Comparison of ENCODE assay signal across 8 mouse cellular contexts in the genomic region with DNA sequence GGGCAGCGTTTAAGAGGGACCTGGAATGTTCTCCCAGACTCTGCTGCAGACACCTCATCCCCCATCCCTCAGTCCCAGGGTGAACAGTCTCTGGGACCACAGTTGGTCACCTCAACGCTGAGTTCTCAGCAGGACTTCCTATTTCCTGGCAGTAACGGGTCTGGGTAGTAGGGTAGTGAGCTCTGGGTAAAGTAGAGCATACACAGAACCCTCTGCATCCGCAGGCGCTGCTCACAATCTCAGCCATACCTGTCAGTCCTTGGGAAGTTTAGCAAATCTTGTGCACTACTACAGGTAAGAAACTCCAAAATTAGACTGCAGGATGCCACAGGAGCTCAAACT. TPM values are rescaled to one million over a fixed set of nuclear protein-coding genes. Genes with fewer than 3 reads are reported as not detected.
DNase-seq lines count a peak whose midpoint lies in the region; ATAC-seq and TF ChIP-seq lines count a peak whose summit lies in the region.

No protein-coding gene starts in this region.

- H3K4me1 ChIP-seq in heart, embryonic 11.5 days (ENCODE audit: control insufficient read depth, insufficient read depth, low read length): peaks cover 17% of the 10 kb centered on the region
- H3K4me1 ChIP-seq in ES-Bruce4 (ENCODE audit: control insufficient read depth, insufficient read depth, low read length): no peaks in the 10 kb centered on the region
- H3K4me1 ChIP-seq in hindbrain, embryonic 10.5 days (replicated peaks): peaks cover 50% of the 10 kb centered on the region
- peaks cover 34% of the 10 kb centered on the region for H3K4me1 ChIP-seq in megakaryocyte, embryonic 14.5 days

- TF ChIP-seq POLR2A in ES-Bruce4 (IDR thresholded peaks at IDR 0.05; ENCODE audit: insufficient read depth, low read length): no peak

- no peaks in the 10 kb centered on the region for H3K36me3 ChIP-seq in heart, embryonic 11.5 days (ENCODE audit: control insufficient read depth, insufficient read depth, low read length)
- no peaks in the 10 kb centered on the region for H3K36me3 ChIP-seq in ES-Bruce4 (ENCODE audit: control insufficient read depth, insufficient read depth, low read length, poor library complexity, severe bottlenecking)
- peaks cover 13% of the 10 kb centered on the region for H3K36me3 ChIP-seq in hindbrain, embryonic 10.5 days
- H3K36me3 ChIP-seq in megakaryocyte, embryonic 14.5 days (replicated peaks; ENCODE audit: low read length): peaks cover 19% of the 10 kb centered on the region

- 3% methylated on average over 5 of the region's 5 CpGs for WGBS in heart, embryonic 11.5 days (ENCODE audit: insufficient replicate concordance)
- 7% methylated on average over 5 of the region's 5 CpGs for WGBS in hindbrain, embryonic 10.5 days

- DNase-seq in heart, adult 8-10 months (ENCODE audit: low spot score): no peak
- DNase-seq in hindbrain, embryonic 10.5 days (ENCODE audit: low spot score): no peak
- no peak for DNase-seq in right cerebral cortex, adult 2 months (ENCODE audit: low spot score in 2 of 2)
- DNase-seq in spleen, postnatal 10 days (ENCODE audit: low spot score in 2 of 2): no peak

- peak overlapping the region; percentile 95 for H3K27ac ChIP-seq in heart, embryonic 11.5 days (ENCODE audit: low read depth, low read length)
- peak overlapping the region; percentile 72 for H3K27ac ChIP-seq in ES-Bruce4 (ENCODE audit: insufficient read depth, low read length)
- H3K27ac ChIP-seq in hindbrain, embryonic 10.5 days: peak overlapping the region; percentile 97

- H3K9ac ChIP-seq in heart, embryonic 11.5 days (ENCODE audit: low read depth, low read length): peak overlapping the region; percentile 76
- peak overlapping the region; percentile 38 for H3K9ac ChIP-seq in ES-Bruce4 (ENCODE audit: low read depth, poor library complexity, severe bottlenecking)

- no peak for TF ChIP-seq EP300 in ES-Bruce4 (IDR thresholded peaks at IDR 0.05; ENCODE audit: insufficient read depth, low read depth, low read length)

- H3K4me3 ChIP-seq in heart, embryonic 11.5 days (ENCODE audit: low read depth, low read length): peak overlapping the region; percentile 80
- peak overlapping the region; percentile 73 for H3K4me3 ChIP-seq in ES-Bruce4 (ENCODE audit: low read depth, low read length)
- peak overlapping the region; percentile 88 for H3K4me3 ChIP-seq in hindbrain, embryonic 10.5 days
- H3K4me3 ChIP-seq in megakaryocyte, embryonic 14.5 days (replicated peaks): peak overlapping the region; percentile 100

- H3K27me3 ChIP-seq in heart, embryonic 11.5 days (ENCODE audit: control insufficient read depth, insufficient read depth, low read length): no peaks in the 10 kb centered on the region
- no peaks in the 10 kb centered on the region for H3K27me3 ChIP-seq in ES-Bruce4 (ENCODE audit: control insufficient read depth, insufficient read depth, low read length, poor library complexity, severe bottlenecking)
- no peaks in the 10 kb centered on the region for H3K27me3 ChIP-seq in hindbrain, embryonic 10.5 days (ENCODE audit: insufficient read depth, poor library complexity, severe bottlenecking)
- peaks cover 28% of the 10 kb centered on the region for H3K27me3 ChIP-seq in megakaryocyte, embryonic 14.5 days (replicated peaks)

- no peaks in the 10 kb centered on the region for H3K9me3 ChIP-seq in heart, embryonic 11.5 days (replicated peaks; ENCODE audit: control insufficient read depth, low read length)
- no peaks in the 10 kb centered on the region for H3K9me3 ChIP-seq in ES-Bruce4 (replicated peaks; ENCODE audit: control insufficient read depth, insufficient read depth, low read length, poor library complexity, severe bottlenecking)
- H3K9me3 ChIP-seq in hindbrain, embryonic 10.5 days: no peaks in the 10 kb centered on the region
- H3K9me3 ChIP-seq in megakaryocyte, embryonic 14.5 days: peaks cover 4% of the 10 kb centered on the region; the same call in 1 of the 2 replicates

- peak overlapping the region; percentile 74 for H3K4me2 ChIP-seq in heart, embryonic 11.5 days

- no peak; the same call in 1 of the 2 replicates for ATAC-seq in heart, embryonic 11.5 days (replicated peaks; ENCODE audit: insufficient number of reproducible peaks, low FRiP score, low TSS enrichment)
- ATAC-seq in megakaryocyte progenitor cell, adult 5-6 weeks (replicated peaks; ENCODE audit: poor library complexity): no peak

- no peak for TF ChIP-seq CTCF in ES-Bruce4 (IDR thresholded peaks at IDR 0.05; ENCODE audit: low read depth, low read length)

RNA-seq across cellular contexts. Expression of gene Brf1, which starts 0.6 kb away (rescaled TPM):
- polyA plus RNA-seq in heart, embryonic 11.5 days (2014; fragmentation: Nextera tagmentation; extraction: Ambion mirVana): 33.7 and 39.5 TPM in 2 replicates
- total RNA-seq in heart, adult 8-10 months (2022): 10 to 100 TPM; 22.9 to 28.1 (median 24.6) TPM
- 24.5 and 24.7 TPM in 2 replicates for polyA plus RNA-seq in ES-Bruce4 (2011; ENCODE audit: insufficient read depth, insufficient read length, low read depth, missing spikeins)
- polyA plus RNA-seq in hindbrain, embryonic 10.5 days (2016; fragmentation: Nextera tagmentation; extraction: Ambion mirVana): 55.4 and 57.1 TPM in 2 replicates
- 11.5 and 16.3 TPM in 2 replicates for polyA plus RNA-seq in megakaryocyte, embryonic 14.5 days (2012; ENCODE audit: insufficient read depth, low replicate concordance)
- total RNA-seq in megakaryocyte progenitor cell, adult 5-6 weeks (2015): 24.0 and 29.3 TPM in 2 replicates
- 27.2 and 39.0 TPM in 2 replicates for total RNA-seq in megakaryocyte progenitor cell, adult 5-6 weeks (2017)

RNA-seq across cellular contexts. Expression of gene Pacs2, which starts 13.2 kb away (rescaled TPM):
- polyA plus RNA-seq in heart, embryonic 11.5 days (2014; fragmentation: Nextera tagmentation; extraction: Ambion mirVana): 7.3 and 11.3 TPM in 2 replicates
- total RNA-seq in heart, adult 8-10 months (2022): 10 to 100 TPM; 30.4 to 38.2 (median 36.1) TPM
- polyA plus RNA-seq in ES-Bruce4 (2011; ENCODE audit: insufficient read depth, insufficient read length, low read depth, missing spikeins): 20.7 and 23.8 TPM in 2 replicates
- polyA plus RNA-seq in hindbrain, embryonic 10.5 days (2016; fragmentation: Nextera tagmentation; extraction: Ambion mirVana): 19.3 and 25.6 TPM in 2 replicates
- 7.0 and 8.7 TPM in 2 replicates for polyA plus RNA-seq in megakaryocyte, embryonic 14.5 days (2012; ENCODE audit: insufficient read depth, low replicate concordance)
- total RNA-seq in megakaryocyte progenitor cell, adult 5-6 weeks (2015): 16.2 and 16.8 TPM in 2 replicates
- total RNA-seq in megakaryocyte progenitor cell, adult 5-6 weeks (2017): 9.2 and 10.0 TPM in 2 replicates

RNA-seq across cellular contexts. Expression of gene Btbd6, which starts 24.8 kb away (rescaled TPM):
- 18.9 and 22.5 TPM in 2 replicates for polyA plus RNA-seq in heart, embryonic 11.5 days (2014; fragmentation: Nextera tagmentation; extraction: Ambion mirVana)
- 10 to 100 TPM; 21.6 to 29.6 (median 26.3) TPM for total RNA-seq in heart, adult 8-10 months (2022)
- polyA plus RNA-seq in ES-Bruce4 (2011; ENCODE audit: insufficient read depth, insufficient read length, low read depth, missing spikeins): 10.4 and 11.0 TPM in 2 replicates
- polyA plus RNA-seq in hindbrain, embryonic 10.5 days (2016; fragmentation: Nextera tagmentation; extraction: Ambion mirVana): 22.8 and 27.2 TPM in 2 replicates
- polyA plus RNA-seq in megakaryocyte, embryonic 14.5 days (2012; ENCODE audit: insufficient read depth, low replicate concordance): 25.3 and 64.2 TPM in 2 replicates
- 7.7 and 9.5 TPM in 2 replicates for total RNA-seq in megakaryocyte progenitor cell, adult 5-6 weeks (2015)
- 5.2 and 6.4 TPM in 2 replicates for total RNA-seq in megakaryocyte progenitor cell, adult 5-6 weeks (2017)

RNA-seq across cellular contexts. Expression of gene Nudt14, which starts 59.2 kb away (rescaled TPM):
- polyA plus RNA-seq in heart, embryonic 11.5 days (2014; fragmentation: Nextera tagmentation; extraction: Ambion mirVana): 44.2 and 50.7 TPM in 2 replicates
- total RNA-seq in heart, adult 8-10 months (2022): 10 to 100 TPM in 1 of 4 experiments, 1 to 10 TPM in 3; 7.0 to 11.7 (median 8.5) TPM
- polyA plus RNA-seq in ES-Bruce4 (2011; ENCODE audit: insufficient read depth, insufficient read length, low read depth, missing spikeins): 47.5 and 48.8 TPM in 2 replicates
- polyA plus RNA-seq in hindbrain, embryonic 10.5 days (2016; fragmentation: Nextera tagmentation; extraction: Ambion mirVana): 79.5 and 83.0 TPM in 2 replicates
- polyA plus RNA-seq in megakaryocyte, embryonic 14.5 days (2012; ENCODE audit: insufficient read depth, low replicate concordance): 14.1 and 42.5 TPM in 2 replicates
- 12.6 and 13.4 TPM in 2 replicates for total RNA-seq in megakaryocyte progenitor cell, adult 5-6 weeks (2015)
- 14.8 TPM in 2 replicates for total RNA-seq in megakaryocyte progenitor cell, adult 5-6 weeks (2017)
